Mouse (Mus musculus) bone marrow, adult 2 months (tissue): ENCODE data around the gene Nmnat3. TPM values are rescaled to one million over a fixed set of nuclear protein-coding genes. Genes with fewer than 3 reads are reported as not detected.

Experiments
- H3K27ac ChIP-seq: fragments of 200-500 bp; 2 replicates; pipeline ENCODE4 v1.5.1; 2012; ENCODE audit warnings: low read depth, mild to moderate bottlenecking, control low read depth, inconsistent platforms, low read length; ENCODE audit not compliant: control insufficient read depth, poor library complexity, insufficient read depth
- H3K4me1 ChIP-seq: fragments of 200-500 bp; 2 replicates; pipeline ENCODE4 v1.6.1; 2011; ENCODE audit warnings: low read length; ENCODE audit not compliant: control insufficient read depth, insufficient read depth
- H3K4me3 ChIP-seq: fragments of 200-500 bp; replicated peaks from 2 replicates; pipeline ENCODE3; 2011; ENCODE audit warnings: mild to moderate bottlenecking, low read depth, low read length, control low read depth; ENCODE audit not compliant: control insufficient read depth
- CTCF ChIP-seq: fragments of 200-500 bp; IDR thresholded peaks from 2 replicates; pipeline ENCODE4 v1.5.1; 2011; ENCODE audit warnings: low read length, control low read depth; ENCODE audit not compliant: control insufficient read depth, insufficient read depth
- POLR2A ChIP-seq: fragments of 200-500 bp; IDR thresholded peaks from 2 replicates; pipeline ENCODE4 v1.6.1; 2011; ENCODE audit warnings: low read depth, mild to moderate bottlenecking, control low read depth, low read length, borderline replicate concordance; ENCODE audit not compliant: control insufficient read depth
- WGBS: fragments of 180-500 bp; shearing (Covaris S2); methylation state at CpG from one replicate; pipeline ENCODE4 v1.1.7; 2018; 5-methylcytosine and 5-hydroxymethylcytosine counted together
- polyA plus RNA-seq: library from polyadenylated mRNA; stranded (reverse); fragments of >200 nt; gene quantifications from 2 replicates; pipeline ENCODE4 v1.2.4, GENCODE M21; 2011; ENCODE audit warnings: low replicate concordance; ENCODE audit not compliant: missing spikeins, insufficient read depth, insufficient read length

Nmnat3 gene
- polyA plus RNA-seq, 1 experiment = 18.9 TPM

GRCm38 (mm10) chr9:98299235-98299634, 12.0 kb downstream of the Nmnat3 start:
- Histone ChIP-seq H3K4me3 (no peak overlapping the region), H3K27ac (peak overlapping the region; percentile 82), H3K4me1 (peaks cover 2% of the 10 kb centered on the region; the same call in 1 of the 2 replicates)
- peak; percentile 54; the same call in 1 of the 2 replicates for TF ChIP-seq POLR2A
- no peak for TF ChIP-seq CTCF
- WGBS = 53% methylated on average over 7 of the region's 7 CpGs

DNA sequence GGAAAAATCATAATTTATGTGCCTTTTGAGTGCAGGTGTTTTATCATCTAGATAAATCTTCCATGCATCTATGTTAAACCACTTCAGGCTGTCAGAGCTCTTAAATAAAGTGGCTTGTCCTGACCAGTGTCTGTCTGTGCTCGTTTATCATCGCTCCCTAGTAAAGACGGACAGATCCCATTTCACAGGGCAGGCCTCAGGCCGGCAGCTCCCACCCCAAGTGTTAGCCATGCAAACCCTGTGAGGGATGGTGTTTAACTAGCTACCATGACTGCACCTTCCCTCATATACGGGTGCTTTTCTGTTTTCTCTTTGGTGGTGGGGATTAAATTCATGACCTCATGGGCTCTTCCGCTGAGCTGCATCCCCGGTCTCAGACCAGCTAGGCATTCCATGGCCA, 13.3 kb downstream of the Nmnat3 start:
- TF ChIP-seq CTCF (no peak), POLR2A (no peak)
- Histone ChIP-seq H3K4me1 (peaks cover 2% of the 10 kb centered on the region; the same call in 1 of the 2 replicates), H3K27ac (no peak overlapping the region), H3K4me3 (no peak overlapping the region)
- 93% methylated on average over 7 of the region's 7 CpGs for WGBS

GRCm38 (mm10) chr9:98307011-98307410, 19.8 kb downstream of the Nmnat3 start:
- Histone ChIP-seq H3K4me1 (no peaks in the 10 kb centered on the region), H3K27ac (no peak overlapping the region), H3K4me3 (no peak overlapping the region)
- WGBS = 87% methylated on average over 6 of the region's 6 CpGs
- TF ChIP-seq CTCF (no peak), POLR2A (no peak)

- H3K4me3 ChIP-seq = no peak overlapping the region
- no peak for TF ChIP-seq CTCF
- TF ChIP-seq POLR2A = no peak
- WGBS = 88% methylated on average over 12 of the region's 12 CpGs
- H3K4me1 ChIP-seq = no peaks in the 10 kb centered on the region; the same call in 1 of the 2 replicates
- H3K27ac ChIP-seq = no peak overlapping the region
These were observed 24.2 kb downstream of the Nmnat3 start for GRCm38 (mm10) chr9:98311316-98311965.

DNA sequence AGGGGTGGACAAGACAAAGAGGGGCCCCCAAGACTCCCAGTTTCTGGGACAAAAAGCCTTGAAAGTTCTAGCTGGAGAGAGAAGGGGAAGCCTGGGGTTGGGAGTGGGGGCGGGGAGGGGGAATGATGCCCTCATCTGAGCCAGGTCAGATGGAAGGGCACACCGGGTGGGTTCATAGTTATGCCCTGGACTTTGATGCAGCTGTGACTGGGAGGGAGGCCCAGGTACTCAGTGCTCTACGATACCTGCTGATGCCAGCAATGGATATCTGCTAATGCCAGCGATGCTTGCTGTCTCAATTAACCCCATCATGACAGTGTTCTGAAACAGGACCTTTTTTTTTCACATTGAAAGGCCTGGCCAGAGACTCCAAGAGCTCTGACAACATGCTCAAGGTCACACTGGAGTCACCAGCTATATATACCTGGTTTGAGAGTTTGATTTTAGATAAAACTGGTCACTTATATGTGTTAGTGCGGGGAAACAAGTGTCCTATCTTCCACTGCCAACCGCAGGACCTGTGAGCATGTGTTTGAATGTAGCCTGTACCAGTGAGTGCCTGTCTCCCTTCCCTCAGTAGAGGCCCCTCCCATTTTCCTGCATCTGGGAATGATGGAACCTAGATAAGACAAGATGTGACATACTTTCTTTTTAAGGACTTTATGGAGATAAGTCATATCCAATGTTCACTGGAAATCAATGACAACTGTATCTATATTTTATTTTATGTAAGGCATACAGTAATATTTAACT, 25.6 kb downstream of the Nmnat3 start:
- whole genome bisulfite sequencing = 77% methylated on average over 6 of the region's 6 CpGs
- Histone ChIP-seq H3K4me3 (no peak overlapping the region), H3K4me1 (no peaks in the 10 kb centered on the region; the same call in 1 of the 2 replicates), H3K27ac (peak overlapping the region; percentile 30; the same call in 1 of the 2 replicates)
- TF ChIP-seq POLR2A (no peak), CTCF (no peak)

GRCm38 (mm10) chr9:98313587-98313986, 26.4 kb downstream of the Nmnat3 start:
- Histone ChIP-seq H3K4me1 (no peaks in the 10 kb centered on the region; the same call in 1 of the 2 replicates), H3K4me3 (no peak overlapping the region), H3K27ac (peak overlapping the region; percentile 64)
- no peak for TF ChIP-seq POLR2A
- WGBS = 62% methylated on average over 6 of the region's 6 CpGs

DNA sequence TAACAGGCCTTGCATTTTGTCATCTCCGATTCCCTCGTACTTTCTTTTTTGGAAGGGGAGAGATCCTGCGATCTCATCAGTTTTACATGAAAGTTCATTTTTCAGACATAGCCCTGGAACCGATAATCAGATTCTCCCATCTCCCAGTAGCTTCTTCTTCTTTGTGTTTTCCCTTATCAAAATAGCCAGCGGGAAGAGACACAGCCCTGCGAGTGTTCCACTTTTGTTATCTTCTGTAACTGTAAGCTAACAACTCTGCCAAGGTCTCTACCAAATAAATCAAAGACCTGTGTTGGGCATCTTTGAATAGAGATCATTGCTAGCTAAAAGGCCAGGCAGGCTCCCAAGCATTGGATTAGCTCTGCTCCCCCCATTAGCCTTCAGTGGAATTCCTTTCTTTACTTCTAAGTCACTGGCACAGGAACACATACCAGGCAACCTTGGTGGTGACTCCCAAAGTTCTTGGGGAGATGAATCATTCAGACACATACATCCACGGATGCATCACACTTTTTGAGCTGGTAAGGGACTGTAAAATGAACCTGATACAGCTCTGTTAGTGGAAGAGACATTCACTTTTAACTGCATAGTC, 26.9 kb downstream of the Nmnat3 start:
- Histone ChIP-seq H3K4me1 (no peaks in the 10 kb centered on the region; the same call in 1 of the 2 replicates), H3K27ac (peak overlapping the region; percentile 64; the same call in 1 of the 2 replicates), H3K4me3 (no peak overlapping the region)
- WGBS = 72% methylated on average over 7 of the region's 7 CpGs
- no peak for TF ChIP-seq CTCF
- TF ChIP-seq POLR2A = no peak

GRCm38 (mm10) chr9:98317897-98318296, 30.7 kb downstream of the Nmnat3 start:
- 84% methylated on average over 4 of the region's 4 CpGs for WGBS
- no peaks in the 10 kb centered on the region; the same call in 1 of the 2 replicates for H3K4me1 ChIP-seq
- TF ChIP-seq CTCF (no peak), POLR2A (no peak)
- H3K27ac ChIP-seq = no peak overlapping the region
- no peak overlapping the region for H3K4me3 ChIP-seq
